Mouse (Mus musculus): ENCODE data around the gene Hoxc10.

GRCm38 (mm10) chr15:102949696-102950095 is 16.9 kb upstream of the Hoxc10 start:
- TF ChIP-seq CTCF (IDR thresholded peaks at IDR 0.05), result no peak
- TF ChIP-seq EP300 (IDR thresholded peaks at IDR 0.05), result no peak

Data from lung, postnatal 0 days (tissue).